Mouse (Mus musculus) Muller cell, postnatal 12 days (primary cell): ENCODE data around the gene Mettl21a.
"Not testable (repeated sequence)": the region's sequence is repeated elsewhere in the genome, so short reads cannot be mapped to it uniquely, and the experiment has no call there.

Experiments
- DNase-seq: peaks from one replicate; pipeline ENCODE4 v3.0.0-alpha.2; 2015; ENCODE audit errors: inconsistent ontology term

The Mettl21a gene

GRCm38 (mm10) chr1:64616881-64617714 is at the start of gene Mettl21a:
Gene Mettl21a, minus strand, starts transcription at chr1:64617242.
- DNase-seq: peak; percentile 94

DNA sequence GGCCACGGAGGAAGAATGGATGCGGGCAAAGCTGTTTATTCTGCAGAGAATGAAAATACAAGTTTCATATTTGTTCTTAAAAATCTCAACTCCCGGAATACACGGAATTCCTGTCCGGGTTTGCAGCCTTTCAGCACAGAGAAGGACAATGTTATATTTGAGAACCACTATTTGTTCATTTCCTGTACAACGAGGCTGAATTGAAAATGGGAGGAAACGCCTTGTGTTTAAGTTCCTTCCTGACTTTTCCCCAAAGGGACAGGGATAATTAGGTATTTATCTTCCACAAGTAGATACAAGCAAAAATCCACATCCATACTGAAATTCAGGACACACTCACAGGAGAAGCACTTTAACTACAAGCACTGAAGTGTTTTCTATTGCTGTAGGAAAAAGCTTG is 41.8 kb upstream of the Mettl21a start:
- no peak for DNase-seq

DNA sequence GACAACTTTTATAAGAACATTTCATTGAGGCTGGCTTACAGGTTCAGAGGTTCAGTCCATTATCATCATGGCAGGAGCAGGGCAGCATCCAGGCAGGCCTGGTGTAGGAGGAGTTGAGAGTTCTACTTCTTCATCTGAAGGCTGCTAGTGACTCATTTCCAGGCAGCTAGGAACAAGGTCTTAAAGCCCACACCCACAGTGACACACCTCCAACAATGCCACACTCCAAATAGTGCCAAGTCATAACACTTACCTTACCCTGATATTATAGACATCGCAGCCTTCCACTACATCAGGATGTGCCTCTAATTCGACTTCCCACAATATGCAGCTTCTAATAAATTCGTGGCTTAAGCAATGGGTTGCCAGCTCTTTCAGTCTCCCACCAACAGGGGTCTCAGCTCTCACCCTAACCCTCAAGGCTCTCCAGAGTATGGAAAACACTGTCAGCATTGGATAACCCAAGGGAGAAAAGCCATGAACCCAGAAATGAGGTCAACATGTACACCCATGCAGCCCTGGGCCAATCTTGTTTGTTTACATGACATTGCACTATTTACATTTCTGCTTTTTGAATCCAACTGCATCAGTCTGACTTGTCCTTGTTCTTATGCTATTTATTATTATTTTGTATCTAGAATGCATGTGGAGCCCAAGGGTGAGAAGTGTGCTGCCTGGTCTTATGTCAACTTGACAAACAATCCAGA is 39.5 kb upstream of the Mettl21a start:
- no peak for DNase-seq

DNA sequence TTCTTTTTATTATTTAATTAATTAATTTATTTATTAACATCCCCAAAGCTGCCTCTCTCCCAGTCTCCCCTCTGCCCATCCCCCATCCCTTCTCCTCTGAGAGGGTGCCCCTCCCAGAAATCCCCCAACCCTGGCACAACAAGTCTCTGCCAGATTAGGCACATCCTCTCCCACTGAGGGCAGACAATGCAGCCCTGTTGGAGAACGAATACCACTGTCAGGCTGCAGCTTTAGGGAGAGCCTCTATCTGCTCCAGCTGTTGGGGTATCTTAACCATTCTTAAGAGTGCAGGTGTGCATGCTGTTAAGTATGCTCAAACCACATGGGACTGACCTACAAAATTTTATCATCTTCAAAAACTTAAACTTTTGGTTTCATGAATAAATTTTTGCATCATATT is 38.4 kb upstream of the Mettl21a start:
- no peak for DNase-seq

DNA sequence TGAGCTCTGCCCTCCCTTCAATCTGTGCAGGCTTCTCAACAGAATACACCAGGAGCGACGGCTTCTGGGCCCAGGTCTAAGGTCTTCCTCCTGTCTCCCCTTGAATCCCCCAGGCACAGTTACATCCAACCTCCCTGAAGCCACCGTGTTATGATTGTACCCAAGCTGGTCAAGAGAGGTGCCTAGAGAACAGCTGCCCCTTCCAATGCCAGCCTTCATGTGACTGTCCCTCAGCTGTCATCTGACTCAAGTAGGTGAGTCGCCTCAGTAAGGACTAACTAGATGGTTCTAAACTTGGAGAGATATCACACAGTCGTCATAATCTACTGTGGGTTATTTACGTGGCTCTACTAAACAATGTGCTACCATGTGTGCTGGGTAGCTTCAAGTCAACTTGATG is 36.7 kb upstream of the Mettl21a start:
- no peak for DNase-seq

- no peak for DNase-seq
These were observed 32.5 kb upstream of the Mettl21a start for GRCm38 (mm10) chr1:64649362-64650124.

- no peak for DNase-seq
These were observed 27.5 kb upstream of the Mettl21a start for GRCm38 (mm10) chr1:64644513-64644912.

- DNase-seq: not testable (repeated sequence)
These were observed 25.5 kb upstream of the Mettl21a start for GRCm38 (mm10) chr1:64642541-64642940.

DNA sequence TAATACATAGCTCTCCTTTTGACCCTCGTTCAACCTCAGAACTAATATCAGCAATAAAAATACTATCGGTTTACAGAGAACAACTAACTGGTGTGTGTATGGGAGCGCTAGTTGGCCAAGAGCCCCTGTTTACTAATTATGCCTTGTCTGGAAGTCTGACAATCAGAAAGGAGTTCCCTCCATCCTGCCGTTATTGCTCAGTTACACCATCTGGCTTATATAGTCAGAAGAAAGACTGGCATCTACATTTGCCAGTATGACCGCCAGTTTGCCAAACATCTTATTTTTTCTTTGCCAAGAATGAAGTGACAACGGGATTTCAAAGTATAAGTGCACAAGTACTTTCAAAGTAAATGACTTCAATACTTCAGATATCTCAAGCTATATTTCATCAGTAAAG is 24.0 kb upstream of the Mettl21a start:
- DNase-seq: no peak

- DNase-seq: no peak
These were observed 22.2 kb upstream of the Mettl21a start for GRCm38 (mm10) chr1:64639279-64639678.

DNA sequence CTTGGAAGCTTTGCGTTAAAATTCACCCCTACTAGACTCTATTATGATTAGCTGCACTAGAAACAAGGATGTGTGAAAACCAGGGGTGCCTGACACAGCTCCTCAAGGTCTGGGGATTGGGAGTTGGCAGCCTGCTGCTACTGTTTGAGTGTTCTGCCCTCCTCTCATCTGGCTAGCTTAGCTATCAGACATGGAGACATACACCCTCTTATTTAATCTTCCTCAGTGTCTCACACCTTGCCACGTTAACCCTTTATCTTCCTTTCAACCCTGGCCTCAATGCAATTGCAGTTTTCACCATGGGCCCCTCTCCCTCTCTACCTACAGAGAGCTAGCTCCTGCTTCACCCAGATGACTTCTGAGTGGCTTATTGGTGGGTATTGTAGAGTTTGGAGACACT is 18.6 kb upstream of the Mettl21a start:
- no peak for DNase-seq

- no peak for DNase-seq
These were observed 16.2 kb upstream of the Mettl21a start for GRCm38 (mm10) chr1:64633237-64633636.

GRCm38 (mm10) chr1:64631526-64631925 is 14.5 kb upstream of the Mettl21a start:
- peak; percentile 65 for DNase-seq

- no peak for DNase-seq
These were observed 8.2 kb upstream of the Mettl21a start for GRCm38 (mm10) chr1:64625214-64625613.

DNA sequence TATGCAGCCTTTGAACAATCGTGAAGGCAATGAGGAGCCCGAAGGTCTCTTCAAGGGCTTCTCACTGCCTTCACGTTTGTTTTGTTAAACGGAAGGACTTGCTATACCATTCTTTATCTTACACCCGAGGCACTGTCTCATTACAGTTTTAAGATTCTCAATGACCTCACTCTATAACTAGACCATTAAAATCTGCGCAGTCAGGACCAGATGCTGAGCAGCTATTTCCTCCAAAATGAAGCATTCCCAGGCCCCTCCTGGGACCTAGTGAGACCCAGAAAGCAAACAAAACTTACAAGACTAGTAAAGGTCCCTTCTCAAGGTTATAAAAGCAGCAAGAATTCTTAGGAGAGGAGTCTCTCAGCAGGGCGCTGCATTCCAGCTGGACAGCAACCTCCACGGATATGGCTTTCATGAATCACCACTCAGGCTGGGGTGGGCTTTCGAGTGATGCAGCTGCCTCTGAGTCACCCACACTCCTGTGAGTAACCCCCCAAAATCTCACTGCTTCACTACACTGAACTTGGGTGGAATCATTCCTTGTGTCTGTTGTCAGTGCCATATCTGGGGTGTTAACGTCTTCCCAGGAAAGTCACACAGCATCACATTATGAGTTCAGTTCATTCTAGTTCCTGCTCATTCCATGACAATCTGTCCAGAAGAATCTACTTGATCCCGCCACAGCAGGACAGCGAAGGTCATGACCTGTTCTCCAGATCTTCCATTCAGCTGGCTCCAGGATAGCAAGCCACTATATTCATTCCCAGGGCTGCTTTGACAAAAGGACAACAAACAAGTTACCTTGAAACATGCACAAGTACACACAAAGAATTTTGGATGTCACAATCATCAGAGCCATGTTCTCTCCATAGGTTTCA is 6.8 kb upstream of the Mettl21a start:
- peak; percentile 86 for DNase-seq

GRCm38 (mm10) chr1:64621116-64621515 is 4.1 kb upstream of the Mettl21a start:
- DNase-seq: no peak

DNA sequence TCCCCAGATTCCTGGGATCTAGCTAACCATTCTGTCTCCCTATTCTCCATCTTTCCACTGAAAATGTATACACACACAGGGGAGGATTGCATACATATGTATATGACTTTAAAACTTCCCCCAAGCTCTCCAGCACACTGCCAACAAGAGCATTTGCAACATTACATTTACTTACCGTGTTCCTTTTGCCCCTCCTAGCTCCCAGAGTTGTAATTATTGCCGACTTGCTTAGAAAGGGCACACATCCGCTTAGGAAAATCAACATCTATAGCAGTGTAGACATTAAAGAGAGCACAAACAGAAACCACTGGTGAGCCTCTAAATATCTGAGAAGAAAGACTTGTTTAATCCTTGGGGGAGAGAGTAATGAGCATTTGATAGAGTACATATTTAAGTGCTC is 1.2 kb upstream of the Mettl21a start:
- no peak for DNase-seq

- DNase-seq: peak; percentile 93
These were observed 608 bp upstream of the Mettl21a start for GRCm38 (mm10) chr1:64617715-64617984.

DNA sequence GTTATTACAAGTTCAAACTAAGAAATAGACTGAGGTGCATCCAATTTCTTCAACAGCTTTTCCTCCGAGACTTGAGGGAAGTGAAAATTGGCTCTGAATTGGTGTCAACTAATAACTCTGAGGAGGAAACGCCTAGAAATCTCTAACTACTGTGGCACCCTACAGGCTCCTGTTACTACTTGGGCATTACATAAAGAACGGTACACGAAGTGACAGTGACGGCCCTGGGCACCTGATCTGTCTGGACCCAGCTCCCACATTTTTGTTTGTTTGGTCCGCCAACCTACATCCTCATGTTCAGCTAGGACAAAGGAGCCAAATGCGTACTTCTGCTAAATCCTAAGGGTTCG is 536 bp downstream of the Mettl21a start:
- no peak for DNase-seq

GRCm38 (mm10) chr1:64616076-64616475 is 966 bp downstream of the Mettl21a start:
- no peak for DNase-seq

DNA sequence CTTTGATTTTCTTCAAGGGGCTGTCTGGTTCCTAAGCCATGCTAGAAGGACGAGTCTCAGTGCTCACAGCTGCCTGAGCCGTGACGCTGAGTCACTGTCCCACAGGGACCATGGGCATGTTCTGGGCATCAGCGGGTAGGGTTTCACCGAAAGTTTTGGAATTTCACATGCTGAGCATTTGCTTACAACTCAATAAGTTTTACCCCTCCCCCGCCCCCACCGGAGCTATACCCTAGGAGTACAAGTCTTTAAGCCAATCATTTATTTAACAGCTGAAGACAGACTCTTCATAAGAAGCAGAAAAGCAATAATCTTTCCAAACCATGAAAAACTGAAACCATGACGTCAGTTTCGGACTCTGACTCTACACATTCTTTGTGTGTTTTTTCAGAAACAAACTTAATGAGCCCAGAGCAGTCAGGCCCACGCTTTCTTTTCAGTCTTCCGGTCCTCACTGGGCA is 1.5 kb downstream of the Mettl21a start:
- DNase-seq: peak; percentile 71
